Mouse (Mus musculus) neural tube, embryonic 13.5 days (tissue): ENCODE measurements at regions not wholly inside any gene's neighbourhood (a gene's known extent, or its start where the extent isn't known, plus 50 kb on each side); places are given as distances from the start of the nearest gene placed in this dataset.

Experiments used
- ATAC-seq: fragments of 200-750 bp; cut with Nextera tagmentation; 2 replicates; pipeline ENCODE4 v1.8.0; 2017; ENCODE audit warnings: low read depth, mild to moderate bottlenecking, moderate TSS enrichment, moderate library complexity
- H3K27ac ChIP-seq: fragments of 300-500 bp; sonication (generic); replicated peaks from 2 replicates; pipeline ENCODE4 v1.5.1; 2015; ENCODE audit warnings: moderate library complexity, mild to moderate bottlenecking, inconsistent platforms
- H3K27me3 ChIP-seq: fragments of 300-500 bp; sonication (generic); 2 replicates; pipeline ENCODE4 v1.6.1; 2015; ENCODE audit warnings: mild to moderate bottlenecking, inconsistent platforms
- H3K36me3 ChIP-seq: fragments of 300-500 bp; sonication (generic); 2 replicates; pipeline ENCODE4 v1.6.1; 2015; ENCODE audit warnings: mild to moderate bottlenecking, inconsistent platforms
- H3K4me1 ChIP-seq: fragments of 300-500 bp; sonication (generic); replicated peaks from 2 replicates; pipeline ENCODE4 v1.6.1; 2015; ENCODE audit warnings: inconsistent platforms
- H3K4me2 ChIP-seq: fragments of 300-500 bp; sonication (generic); 2 replicates; pipeline ENCODE4 v1.6.1; 2015; ENCODE audit warnings: inconsistent platforms, mild to moderate bottlenecking, moderate library complexity
- H3K4me3 ChIP-seq: fragments of 300-500 bp; sonication (generic); 2 replicates; pipeline ENCODE4 v1.5.1; 2015; ENCODE audit warnings: mild to moderate bottlenecking, inconsistent platforms
- H3K9ac ChIP-seq: fragments of 300-500 bp; sonication (generic); 2 replicates; pipeline ENCODE4 v1.6.1; 2015; ENCODE audit warnings: moderate library complexity, mild to moderate bottlenecking, inconsistent platforms
- H3K9me3 ChIP-seq: fragments of 300-500 bp; sonication (generic); 2 replicates; pipeline ENCODE4 v1.6.1; 2016; ENCODE audit warnings: inconsistent platforms
- WGBS: fragments of 180-500 bp; shearing (Covaris S2); methylation state at CpG from one replicate; pipeline ENCODE4 v1.1.7; 2015; 5-methylcytosine and 5-hydroxymethylcytosine counted together

- no peaks in the 10 kb centered on the region for H3K9me3 ChIP-seq
- no peaks in the 10 kb centered on the region for H3K36me3 ChIP-seq
- 77% methylated on average over 7 of the region's 7 CpGs for WGBS
- no peak for ATAC-seq
- no peak overlapping the region for H3K4me2 ChIP-seq
- H3K4me1 ChIP-seq: no peaks in the 10 kb centered on the region
- H3K9ac ChIP-seq: no peak overlapping the region
- H3K4me3 ChIP-seq: no peak overlapping the region
- no peaks in the 10 kb centered on the region for H3K27me3 ChIP-seq
- H3K27ac ChIP-seq: no peak overlapping the region
Observed at GRCm38 (mm10) chr15:10814709-10815108, 100.3 kb upstream of the Rai14 start.

- Histone ChIP-seq H3K27ac (no peak overlapping the region), H3K4me2 (no peak overlapping the region), H3K36me3 (no peaks in the 10 kb centered on the region), H3K4me3 (no peak overlapping the region), H3K9me3 (no peaks in the 10 kb centered on the region), H3K27me3 (no peaks in the 10 kb centered on the region), H3K9ac (no peak overlapping the region), H3K4me1 (no peaks in the 10 kb centered on the region)
- WGBS: 79% methylated on average over 3 of the region's 3 CpGs
- no peak for ATAC-seq
Observed at GRCm38 (mm10) chr15:10816213-10816621, 101.8 kb upstream of the Rai14 start.

- H3K9ac ChIP-seq: no peak overlapping the region
- no peaks in the 10 kb centered on the region for H3K36me3 ChIP-seq
- 63% methylated on average over 6 of the region's 6 CpGs for WGBS
- H3K9me3 ChIP-seq: no peaks in the 10 kb centered on the region
- H3K27me3 ChIP-seq: no peaks in the 10 kb centered on the region
- no peak overlapping the region for H3K4me3 ChIP-seq
- no peaks in the 10 kb centered on the region for H3K4me1 ChIP-seq
- H3K4me2 ChIP-seq: no peak overlapping the region
- ATAC-seq: no peak
- no peak overlapping the region; the same call in 1 of the 2 replicates for H3K27ac ChIP-seq
Observed at GRCm38 (mm10) chr15:10818216-10818615, 103.8 kb upstream of the Rai14 start.

GRCm38 (mm10) chr15:10818706-10819105, 104.3 kb upstream of the Rai14 start:
- peak overlapping the region; percentile 2; the same call in 1 of the 2 replicates for H3K27ac ChIP-seq
- WGBS: 71% methylated on average over 1 of the region's 1 CpGs

GRCm38 (mm10) chr15:10823933-10824332, 109.5 kb upstream of the Rai14 start:
- Histone ChIP-seq H3K9ac (no peak overlapping the region), H3K4me2 (no peak overlapping the region), H3K4me1 (0 out of 2 replicates have a peak, but pooled peaks cover 6% of the 10 kb centered on the region), H3K27ac (0 out of 2 replicates have a peak overlapping the region, but pooled peaks have one; percentile 3), H3K27me3 (no peaks in the 10 kb centered on the region), H3K9me3 (no peaks in the 10 kb centered on the region), H3K36me3 (no peaks in the 10 kb centered on the region), H3K4me3 (no peak overlapping the region)
- ATAC-seq: peak; percentile 43; the same call in 1 of the 2 replicates
- WGBS: 55% methylated on average over 5 of the region's 5 CpGs

More at GRCm38 (mm10) chr15:10818706-10819105, 104.3 kb upstream of the Rai14 start:
- Histone ChIP-seq H3K9ac (no peak overlapping the region), H3K9me3 (no peaks in the 10 kb centered on the region), H3K4me3 (no peak overlapping the region), H3K4me2 (no peak overlapping the region), H3K36me3 (no peaks in the 10 kb centered on the region), H3K4me1 (0 out of 2 replicates have a peak, but pooled peaks cover 2% of the 10 kb centered on the region), H3K27me3 (no peaks in the 10 kb centered on the region)
- ATAC-seq: no peak

- Histone ChIP-seq H3K4me3 (no peak overlapping the region), H3K36me3 (no peaks in the 10 kb centered on the region), H3K4me2 (no peak overlapping the region), H3K27me3 (no peaks in the 10 kb centered on the region), H3K4me1 (no peaks in the 10 kb centered on the region), H3K9me3 (no peaks in the 10 kb centered on the region), H3K27ac (no peak overlapping the region), H3K9ac (no peak overlapping the region)
- ATAC-seq: no peak
- WGBS: 83% methylated on average over 5 of the region's 5 CpGs
Observed at GRCm38 (mm10) chr15:10829588-10829987, 115.2 kb upstream of the Rai14 start.

GRCm38 (mm10) chr15:10830478-10830877, 116.1 kb upstream of the Rai14 start:
- Histone ChIP-seq H3K4me2 (no peak overlapping the region), H3K4me1 (no peaks in the 10 kb centered on the region), H3K27me3 (no peaks in the 10 kb centered on the region), H3K9me3 (no peaks in the 10 kb centered on the region), H3K36me3 (no peaks in the 10 kb centered on the region), H3K27ac (no peak overlapping the region), H3K9ac (no peak overlapping the region), H3K4me3 (no peak overlapping the region)
- no peak for ATAC-seq
- WGBS: 88% methylated on average over 5 of the region's 5 CpGs

- no peaks in the 10 kb centered on the region for H3K4me1 ChIP-seq
- no peak overlapping the region for H3K27ac ChIP-seq
- no peaks in the 10 kb centered on the region for H3K27me3 ChIP-seq
- H3K4me2 ChIP-seq: no peak overlapping the region
- no peak overlapping the region for H3K4me3 ChIP-seq
- ATAC-seq: no peak
- WGBS: 78% methylated on average over 5 of the region's 5 CpGs
- H3K36me3 ChIP-seq: no peaks in the 10 kb centered on the region
- no peak overlapping the region for H3K9ac ChIP-seq
- H3K9me3 ChIP-seq: no peaks in the 10 kb centered on the region
Observed at GRCm38 (mm10) chr15:10831106-10831505, 116.7 kb upstream of the Rai14 start.

- Histone ChIP-seq H3K27me3 (no peaks in the 10 kb centered on the region), H3K4me2 (no peak overlapping the region), H3K4me1 (no peaks in the 10 kb centered on the region), H3K4me3 (no peak overlapping the region), H3K9me3 (no peaks in the 10 kb centered on the region), H3K27ac (no peak overlapping the region), H3K36me3 (no peaks in the 10 kb centered on the region), H3K9ac (no peak overlapping the region)
- 58% methylated on average over 1 of the region's 1 CpGs for WGBS
- ATAC-seq: no peak
Observed at GRCm38 (mm10) chr15:10832331-10832730, 117.9 kb upstream of the Rai14 start.

- Histone ChIP-seq H3K9me3 (no peaks in the 10 kb centered on the region), H3K36me3 (no peaks in the 10 kb centered on the region), H3K9ac (no peak overlapping the region), H3K4me2 (no peak overlapping the region), H3K27ac (no peak overlapping the region), H3K27me3 (no peaks in the 10 kb centered on the region), H3K4me3 (no peak overlapping the region), H3K4me1 (no peaks in the 10 kb centered on the region)
- 93% methylated on average over 7 of the region's 7 CpGs for WGBS
- ATAC-seq: no peak
Observed at GRCm38 (mm10) chr15:10833866-10834571, 118.1 kb upstream of the C1qtnf3 start.

GRCm38 (mm10) chr15:10838584-10839288, 113.4 kb upstream of the C1qtnf3 start:
- H3K9ac ChIP-seq: no peak overlapping the region
- H3K4me3 ChIP-seq: no peak overlapping the region
- H3K4me2 ChIP-seq: no peak overlapping the region
- ATAC-seq: no peak
- H3K4me1 ChIP-seq: no peaks in the 10 kb centered on the region
- H3K27me3 ChIP-seq: no peaks in the 10 kb centered on the region
- H3K36me3 ChIP-seq: no peaks in the 10 kb centered on the region
- H3K9me3 ChIP-seq: no peaks in the 10 kb centered on the region
- no peak overlapping the region for H3K27ac ChIP-seq
- WGBS: 93% methylated on average over 1 of the region's 1 CpGs

GRCm38 (mm10) chr15:10840621-10841034, 111.5 kb upstream of the C1qtnf3 start:
- Histone ChIP-seq H3K27me3 (no peaks in the 10 kb centered on the region), H3K4me1 (no peaks in the 10 kb centered on the region), H3K4me3 (no peak overlapping the region), H3K27ac (no peak overlapping the region), H3K9me3 (no peaks in the 10 kb centered on the region), H3K36me3 (no peaks in the 10 kb centered on the region), H3K9ac (no peak overlapping the region), H3K4me2 (no peak overlapping the region)
- WGBS: 81% methylated on average over 4 of the region's 4 CpGs
- ATAC-seq: no peak
